Mouse (Mus musculus): ENCODE data around the gene Mrpl49. TPM values are rescaled to one million over a fixed set of nuclear protein-coding genes. Genes with fewer than 3 reads are reported as not detected.

The Mrpl49 gene
- polyA plus RNA-seq, 1 experiment: 14.8 TPM

- WGBS: 20% methylated on average over 15 of the region's 15 CpGs
- Histone ChIP-seq H3K27me3 (ENCODE audit: control insufficient read depth, insufficient read depth, low read length) (no peaks in the 10 kb centered on the region), H3K27ac (ENCODE audit: insufficient read depth, low read depth, low read length) (no peak overlapping the region), H3K36me3 (ENCODE audit: control insufficient read depth, insufficient read depth, low read length) (no peaks in the 10 kb centered on the region), H3K4me1 (ENCODE audit: control insufficient read depth, insufficient read depth, insufficient read length, low read length) (peaks cover 28% of the 10 kb centered on the region; the same call in 1 of the 2 replicates), H3K4me3 (ENCODE audit: low read depth, low read length) (no peak overlapping the region)
- TF ChIP-seq POLR2A (IDR thresholded peaks at IDR 0.05; ENCODE audit: low read depth, low read length): no peak
- TF ChIP-seq CTCF (IDR thresholded peaks at IDR 0.05; ENCODE audit: extremely low read depth, insufficient read length, insufficient replicate concordance, low read depth, low read length): peak; percentile 96
These were observed 39.2 kb downstream of the Mrpl49 start for GRCm38 (mm10) chr19:6018142-6019089.

GRCm38 (mm10) chr19:6016532-6016931, 41.1 kb downstream of the Mrpl49 start:
- Histone ChIP-seq H3K4me3 (ENCODE audit: low read depth, low read length) (peak overlapping the region; percentile 80; the same call in 1 of the 2 replicates), H3K36me3 (ENCODE audit: control insufficient read depth, insufficient read depth, low read length) (peaks cover 5% of the 10 kb centered on the region; the same call in 1 of the 2 replicates), H3K27me3 (ENCODE audit: control insufficient read depth, insufficient read depth, low read length) (no peaks in the 10 kb centered on the region), H3K27ac (ENCODE audit: insufficient read depth, low read depth, low read length) (no peak overlapping the region), H3K4me1 (ENCODE audit: control insufficient read depth, insufficient read depth, insufficient read length, low read length) (peaks cover 20% of the 10 kb centered on the region; the same call in 1 of the 2 replicates)
- WGBS: 40% methylated on average over 7 of the region's 7 CpGs
- no peak for TF ChIP-seq CTCF (IDR thresholded peaks at IDR 0.05; ENCODE audit: extremely low read depth, insufficient read length, insufficient replicate concordance, low read depth, low read length)
- no peak for TF ChIP-seq POLR2A (IDR thresholded peaks at IDR 0.05; ENCODE audit: low read depth, low read length)

- Histone ChIP-seq H3K4me3 (ENCODE audit: low read depth, low read length) (peak within 1 kb of the TSS; percentile 80), H3K27me3 (ENCODE audit: control insufficient read depth, insufficient read depth, low read length) (no peaks in the 10 kb centered on the region), H3K36me3 (ENCODE audit: control insufficient read depth, insufficient read depth, low read length) (peaks cover 12% of the 10 kb centered on the region), H3K27ac (ENCODE audit: insufficient read depth, low read depth, low read length) (peak within 1 kb of the TSS; percentile 64), H3K4me1 (ENCODE audit: control insufficient read depth, insufficient read depth, insufficient read length, low read length) (peaks cover 17% of the 10 kb centered on the region; the same call in 1 of the 2 replicates)
- WGBS: 3% methylated on average over 40 of the region's 40 CpGs
- TF ChIP-seq POLR2A (IDR thresholded peaks at IDR 0.05; ENCODE audit: low read depth, low read length) (no peak), CTCF (IDR thresholded peaks at IDR 0.05; ENCODE audit: extremely low read depth, insufficient read length, insufficient replicate concordance, low read depth, low read length) (peak; percentile 35; the same call in 1 of the 2 replicates)
These were observed 41.9 kb downstream of the Mrpl49 start, which contains the start of gene Capn1 for GRCm38 (mm10) chr19:6015511-6016315. Capn1 (minus strand) TSS chr19:6015897.

- H3K4me1 ChIP-seq (ENCODE audit: control insufficient read depth, insufficient read depth, insufficient read length, low read length): peaks cover 14% of the 10 kb centered on the region; the same call in 1 of the 2 replicates
- peak overlapping the region; percentile 64 for H3K27ac ChIP-seq (ENCODE audit: insufficient read depth, low read depth, low read length)
- H3K27me3 ChIP-seq (ENCODE audit: control insufficient read depth, insufficient read depth, low read length): no peaks in the 10 kb centered on the region
- WGBS: 0% methylated on average over 15 of the region's 18 CpGs
- TF ChIP-seq CTCF (IDR thresholded peaks at IDR 0.05; ENCODE audit: extremely low read depth, insufficient read length, insufficient replicate concordance, low read depth, low read length) (no peak), POLR2A (IDR thresholded peaks at IDR 0.05; ENCODE audit: low read depth, low read length) (peak; percentile 66; the same call in 1 of the 2 replicates)
- H3K36me3 ChIP-seq (ENCODE audit: control insufficient read depth, insufficient read depth, low read length): peaks cover 18% of the 10 kb centered on the region
- H3K4me3 ChIP-seq (ENCODE audit: low read depth, low read length): peak overlapping the region; percentile 80
These were observed 42.5 kb downstream of the Mrpl49 start for GRCm38 (mm10) chr19:6014991-6015510.

- Histone ChIP-seq H3K4me3 (ENCODE audit: low read depth, low read length) (peak overlapping the region; percentile 80), H3K27ac (ENCODE audit: insufficient read depth, low read depth, low read length) (no peak overlapping the region), H3K27me3 (ENCODE audit: control insufficient read depth, insufficient read depth, low read length) (no peaks in the 10 kb centered on the region), H3K4me1 (ENCODE audit: control insufficient read depth, insufficient read depth, insufficient read length, low read length) (peaks cover 11% of the 10 kb centered on the region; the same call in 1 of the 2 replicates), H3K36me3 (ENCODE audit: control insufficient read depth, insufficient read depth, low read length) (peaks cover 26% of the 10 kb centered on the region)
- TF ChIP-seq CTCF (IDR thresholded peaks at IDR 0.05; ENCODE audit: extremely low read depth, insufficient read length, insufficient replicate concordance, low read depth, low read length) (no peak), POLR2A (IDR thresholded peaks at IDR 0.05; ENCODE audit: low read depth, low read length) (no peak)
- WGBS: 44% methylated on average over 10 of the region's 10 CpGs
These were observed 43.9 kb downstream of the Mrpl49 start for GRCm38 (mm10) chr19:6013691-6014090.

GRCm38 (mm10) chr19:6009137-6009536, 48.4 kb downstream of the Mrpl49 start:
- TF ChIP-seq POLR2A (IDR thresholded peaks at IDR 0.05; ENCODE audit: low read depth, low read length): no peak
- peaks cover 9% of the 10 kb centered on the region; the same call in 1 of the 2 replicates for H3K4me1 ChIP-seq (ENCODE audit: control insufficient read depth, insufficient read depth, insufficient read length, low read length)
- no peaks in the 10 kb centered on the region for H3K27me3 ChIP-seq (ENCODE audit: control insufficient read depth, insufficient read depth, low read length)
- H3K4me3 ChIP-seq (ENCODE audit: low read depth, low read length): no peak overlapping the region
- 94% methylated on average over 8 of the region's 8 CpGs for WGBS
- no peak overlapping the region for H3K27ac ChIP-seq (ENCODE audit: insufficient read depth, low read depth, low read length)
- H3K36me3 ChIP-seq (ENCODE audit: control insufficient read depth, insufficient read depth, low read length): peaks cover 50% of the 10 kb centered on the region

Measured in small intestine, adult 2 months (tissue).